Mouse (Mus musculus) forebrain, postnatal 0 days (tissue): ENCODE results near the gene Zfp106. TPM values are rescaled to one million over a fixed set of nuclear protein-coding genes. Genes with fewer than 3 reads are reported as not detected.

Experiments
- ATAC-seq: fragments of 200-750 bp; cut with Nextera tagmentation; 2 replicates; pipeline ENCODE4 v1.8.0; 2017; ENCODE audit warnings: mild to moderate bottlenecking, moderate library complexity
- DNase-seq: peaks from one replicate; pipeline ENCODE4 v3.0.0-alpha.2; 2015
- H3K27ac ChIP-seq: fragments of 300-500 bp; sonication (generic); 2 replicates; pipeline ENCODE4 v1.5.1; 2014; ENCODE audit warnings: low read depth, mild to moderate bottlenecking, antibody characterized with exemption, low read length, moderate library complexity, mixed read lengths
- H3K27me3 ChIP-seq: fragments of 300-500 bp; sonication (generic); 2 replicates; pipeline ENCODE4 v1.6.1; 2014; ENCODE audit warnings: mild to moderate bottlenecking, low read length, mixed read lengths; ENCODE audit not compliant: insufficient read depth
- H3K36me3 ChIP-seq: fragments of 300-500 bp; sonication (generic); 2 replicates; pipeline ENCODE4 v1.6.1; 2014; ENCODE audit warnings: mild to moderate bottlenecking, moderate library complexity; ENCODE audit not compliant: insufficient read depth
- H3K4me1 ChIP-seq: fragments of 300-500 bp; sonication (generic); 2 replicates; pipeline ENCODE4 v1.6.1; 2014; ENCODE audit warnings: antibody characterized with exemption; ENCODE audit not compliant: insufficient read depth
- H3K4me2 ChIP-seq: fragments of 300-500 bp; sonication (generic); 2 replicates; pipeline ENCODE4 v1.6.1; 2014; ENCODE audit warnings: low read depth, mild to moderate bottlenecking, moderate library complexity
- H3K4me3 ChIP-seq: fragments of 300-500 bp; sonication (generic); 2 replicates; pipeline ENCODE4 v1.5.1; 2014; ENCODE audit warnings: low read depth, low read length, mixed read lengths
- H3K9ac ChIP-seq: fragments of 300-500 bp; sonication (generic); 2 replicates; pipeline ENCODE4 v1.6.1; 2014; ENCODE audit warnings: mild to moderate bottlenecking
- H3K9me3 ChIP-seq: fragments of 300-500 bp; sonication (generic); 2 replicates; pipeline ENCODE4 v1.6.1; 2016; ENCODE audit warnings: low read length
- CTCF ChIP-seq: sonication (generic); IDR thresholded peaks from 2 replicates; pipeline ENCODE4 v1.5.1; 2016; ENCODE audit warnings: antibody characterized with exemption, control low read depth, low read depth
- WGBS: fragments of 180-500 bp; shearing (Covaris S2); extraction: QIAGEN DNeasy Blood & Tissue Kit; methylation state at CpG from one replicate; pipeline ENCODE4 v1.1.7; 2014; 5-methylcytosine and 5-hydroxymethylcytosine counted together
- polyA plus RNA-seq: library from polyadenylated mRNA; unstranded; fragments of >200 nt; fragmentation: Nextera tagmentation; extraction: Ambion mirVana; gene quantifications from 2 replicates; pipeline ENCODE4 v1.2.1, GENCODE M21; 2015
- total RNA-seq: library from RNA; depleted of rRNA; stranded (reverse); fragments of >200 nt; gene quantifications from 2 replicates; pipeline ENCODE4 v1.2.3, GENCODE M21; 2014; rRNA removed

The Zfp106 gene
- total and polyA plus RNA-seq, 2 experiments from 2014 or later = 40.4 to 70.5 TPM

DNA sequence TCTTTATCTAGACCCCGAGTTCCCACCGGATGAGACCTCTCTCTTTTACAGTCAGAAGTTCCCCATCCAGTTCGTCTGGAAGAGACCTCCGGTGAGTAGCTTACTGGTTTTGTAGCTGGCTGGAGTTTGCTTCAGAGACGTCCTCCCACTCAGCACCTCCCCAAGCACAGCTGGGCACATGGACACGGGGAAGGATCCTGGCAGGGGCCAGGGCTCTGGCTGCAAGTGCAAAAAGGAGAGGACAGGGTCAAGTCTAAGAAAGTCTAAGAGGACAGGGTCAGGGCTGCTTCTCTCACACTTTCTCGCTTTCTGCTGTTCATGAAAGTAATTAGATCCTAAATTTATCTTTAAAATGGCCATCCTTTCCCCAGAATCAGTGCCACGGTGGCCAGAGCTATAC is 99.6 kb downstream of the Zfp106 start:
- ATAC-seq (no peak), DNase-seq (no peak)
- Histone ChIP-seq H3K4me2 (no peak overlapping the region), H3K36me3 (no peaks in the 10 kb centered on the region), H3K27me3 (no peaks in the 10 kb centered on the region), H3K27ac (no peak overlapping the region), H3K9ac (no peak overlapping the region), H3K9me3 (no peaks in the 10 kb centered on the region), H3K4me1 (no peaks in the 10 kb centered on the region), H3K4me3 (no peak overlapping the region)
- TF ChIP-seq CTCF = no peak
- 77% methylated on average over 8 of the region's 8 CpGs for WGBS

- no peak for TF ChIP-seq CTCF
- no peaks in the 10 kb centered on the region for H3K36me3 ChIP-seq
- H3K9me3 ChIP-seq = no peaks in the 10 kb centered on the region
- no peak overlapping the region for H3K4me3 ChIP-seq
- H3K27me3 ChIP-seq = no peaks in the 10 kb centered on the region
- no peak overlapping the region for H3K9ac ChIP-seq
- no peak overlapping the region for H3K4me2 ChIP-seq
- H3K27ac ChIP-seq = no peak overlapping the region
- DNase-seq (no peak), ATAC-seq (no peak)
- 90% methylated on average over 7 of the region's 7 CpGs for WGBS
- H3K4me1 ChIP-seq = no peaks in the 10 kb centered on the region
These were observed 100.3 kb downstream of the Zfp106 start for GRCm38 (mm10) chr2:120463328-120463727.

DNA sequence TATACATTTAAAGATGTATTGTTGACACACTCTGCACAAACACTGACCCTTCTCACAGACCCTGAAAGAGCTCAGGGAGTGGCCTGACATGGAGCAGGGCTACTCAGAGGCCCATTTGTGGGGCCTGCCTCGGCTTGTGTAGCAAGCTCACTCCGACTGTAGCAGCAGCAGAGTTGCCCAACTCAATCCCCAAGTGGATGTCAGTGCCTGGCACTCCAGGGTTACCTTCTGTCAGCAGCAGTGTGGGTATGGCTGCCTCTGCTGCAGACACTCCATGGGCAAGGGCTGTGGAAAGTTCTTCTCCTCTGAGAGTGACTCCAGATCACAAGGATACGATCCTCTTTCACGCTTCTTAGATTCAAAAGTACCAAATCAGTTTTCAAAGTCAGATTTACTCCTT is 103.4 kb downstream of the Zfp106 start:
- no peak for DNase-seq
- Histone ChIP-seq H3K27me3 (no peaks in the 10 kb centered on the region), H3K4me2 (no peak overlapping the region), H3K9me3 (no peaks in the 10 kb centered on the region), H3K36me3 (no peaks in the 10 kb centered on the region), H3K4me1 (no peaks in the 10 kb centered on the region), H3K27ac (no peak overlapping the region), H3K4me3 (no peak overlapping the region), H3K9ac (no peak overlapping the region)
- 83% methylated on average over 4 of the region's 4 CpGs for WGBS
- no peak for TF ChIP-seq CTCF
- ATAC-seq = no peak

Other genes with a start within 250 kb of the Zfp106 start
- not detected in 2 replicates for gene Pla2g4f, start 249.7 kb downstream of the Zfp106 start, total RNA-seq
- not detected in 2 replicates for gene Pla2g4f, start 249.7 kb downstream of the Zfp106 start, polyA plus RNA-seq
- 51.5 and 75.0 TPM in 2 replicates for gene Vps39, start 210.7 kb downstream of the Zfp106 start, total RNA-seq
- gene Vps39, start 210.7 kb downstream of the Zfp106 start, polyA plus RNA-seq = 36.0 and 39.5 TPM in 2 replicates
- gene Ganc, start 159.9 kb downstream of the Zfp106 start, total RNA-seq = 5.8 and 7.7 TPM in 2 replicates
- gene Ganc, start 159.9 kb downstream of the Zfp106 start, polyA plus RNA-seq = 5.2 and 6.9 TPM in 2 replicates
- gene Tmem87a, start 159.7 kb downstream of the Zfp106 start, total RNA-seq = 35.5 and 44.5 TPM in 2 replicates
- gene Tmem87a, start 159.7 kb downstream of the Zfp106 start, polyA plus RNA-seq = 5.4 and 6.5 TPM in 2 replicates
- 0.62 and 1.8 TPM in 2 replicates for gene Capn3, start 107.8 kb downstream of the Zfp106 start, total RNA-seq
- gene Capn3, start 107.8 kb downstream of the Zfp106 start, polyA plus RNA-seq = 0.82 and 1.7 TPM in 2 replicates
- 16.5 and 23.1 TPM in 2 replicates for gene Snap23, start 3.8 kb upstream of the Zfp106 start, total RNA-seq
- gene Snap23, start 3.8 kb upstream of the Zfp106 start, polyA plus RNA-seq = 7.1 and 8.9 TPM in 2 replicates
- 30.6 and 33.8 TPM in 2 replicates for gene Haus2, start 45.5 kb upstream of the Zfp106 start, total RNA-seq
- 20.5 and 36.8 TPM in 2 replicates for gene Haus2, start 45.5 kb upstream of the Zfp106 start, polyA plus RNA-seq
- gene Lrrc57, start 45.7 kb upstream of the Zfp106 start, total RNA-seq = 38.2 and 38.5 TPM in 2 replicates
- gene Lrrc57, start 45.7 kb upstream of the Zfp106 start, polyA plus RNA-seq = 23.2 and 26.1 TPM in 2 replicates
- 8.5 and 11.8 TPM in 2 replicates for gene Stard9, start 65.3 kb upstream of the Zfp106 start, total RNA-seq
- 0.92 and 1.8 TPM in 2 replicates for gene Stard9, start 65.3 kb upstream of the Zfp106 start, polyA plus RNA-seq